Mouse (Mus musculus) embryonic facial prominence, embryonic 14.5 days (tissue): ENCODE results near the gene Ank2. TPM values are rescaled to one million over a fixed set of nuclear protein-coding genes. Genes with fewer than 3 reads are reported as not detected.
A peak's percentile ranks its signal among the peaks of the same experiment; 100 is the strongest.
"Not testable (repeated sequence)": the region's sequence is repeated elsewhere in the genome, so short reads cannot be mapped to it uniquely, and the experiment has no call there.

Experiments
- ATAC-seq: fragments of 200-750 bp; cut with Nextera tagmentation; 2 replicates; pipeline ENCODE4 v1.8.0; 2017; ENCODE audit warnings: low read depth, moderate number of reproducible peaks, moderate TSS enrichment
- DNase-seq: peaks from one replicate; pipeline ENCODE4 v3.0.0-alpha.2; 2015; ENCODE audit warnings: low spot score
- H3K27ac ChIP-seq: fragments of 300-500 bp; sonication (generic); replicated peaks from 2 replicates; pipeline ENCODE4 v1.5.1; 2014; ENCODE audit warnings: low read depth, mild to moderate bottlenecking, low read length, moderate library complexity
- H3K27me3 ChIP-seq: fragments of 300-500 bp; sonication (generic); replicated peaks from 2 replicates; pipeline ENCODE4 v1.6.1; 2014; ENCODE audit warnings: low read length; ENCODE audit not compliant: control insufficient read depth, insufficient read depth
- H3K36me3 ChIP-seq: fragments of 300-500 bp; sonication (generic); 2 replicates; pipeline ENCODE4 v1.6.1; 2014; ENCODE audit warnings: low read length, mixed read lengths; ENCODE audit not compliant: control insufficient read depth, insufficient read depth
- H3K4me1 ChIP-seq: fragments of 300-500 bp; sonication (generic); 2 replicates; pipeline ENCODE4 v1.6.1; 2014; ENCODE audit warnings: antibody characterized with exemption, low read length; ENCODE audit not compliant: control insufficient read depth, insufficient read depth
- H3K4me2 ChIP-seq: fragments of 300-500 bp; sonication (generic); 2 replicates; pipeline ENCODE4 v1.6.1; 2014; ENCODE audit warnings: low read depth, mild to moderate bottlenecking, low read length, moderate library complexity, mixed read lengths
- H3K4me3 ChIP-seq: fragments of 300-500 bp; sonication (generic); 2 replicates; pipeline ENCODE4 v1.5.1; 2014; ENCODE audit warnings: low read depth, mild to moderate bottlenecking, low read length
- H3K9ac ChIP-seq: fragments of 300-500 bp; sonication (generic); 2 replicates; pipeline ENCODE4 v1.6.1; 2014; ENCODE audit warnings: low read depth, mild to moderate bottlenecking, low read length, moderate library complexity, mixed read lengths
- H3K9me3 ChIP-seq: fragments of 300-500 bp; sonication (generic); 2 replicates; pipeline ENCODE4 v1.6.1; 2016; ENCODE audit warnings: low read length; ENCODE audit not compliant: control insufficient read depth
- WGBS: fragments of 180-500 bp; shearing (Covaris S2); extraction: QIAGEN DNeasy Blood & Tissue Kit; methylation state at CpG from one replicate; pipeline ENCODE4 v1.1.7; 2014; 5-methylcytosine and 5-hydroxymethylcytosine counted together
- polyA plus RNA-seq: library from polyadenylated mRNA; unstranded; fragments of >200 nt; fragmentation: Nextera tagmentation; extraction: Ambion mirVana; gene quantifications from 2 replicates; pipeline ENCODE4 v1.2.1, GENCODE M21; 2014

The Ank2 gene
- polyA plus RNA-seq, 1 experiment from 2014 or later: 48.3 TPM

- no peak for DNase-seq
- Histone ChIP-seq H3K36me3 (no peaks in the 10 kb centered on the region), H3K27ac (no peak overlapping the region), H3K4me2 (no peak overlapping the region), H3K4me1 (no peaks in the 10 kb centered on the region), H3K9me3 (peaks cover 8% of the 10 kb centered on the region; the same call in 1 of the 2 replicates), H3K4me3 (no peak overlapping the region), H3K27me3 (no peaks in the 10 kb centered on the region), H3K9ac (no peak overlapping the region)
- 81% methylated on average over 4 of the region's 4 CpGs for WGBS
- ATAC-seq: no peak
Measured at GRCm38 (mm10) chr3:127416950-127417349, 82.2 kb downstream of the Ank2 start.

GRCm38 (mm10) chr3:127414438-127414837 is 84.7 kb downstream of the Ank2 start:
- H3K4me2 ChIP-seq: no peak overlapping the region
- DNase-seq: no peak
- no peaks in the 10 kb centered on the region for H3K4me1 ChIP-seq
- H3K27ac ChIP-seq: no peak overlapping the region
- ATAC-seq: no peak
- no peak overlapping the region for H3K4me3 ChIP-seq
- 32% methylated on average over 1 of the region's 1 CpGs for WGBS
- no peaks in the 10 kb centered on the region for H3K36me3 ChIP-seq
- H3K9ac ChIP-seq: no peak overlapping the region
- no peaks in the 10 kb centered on the region for H3K27me3 ChIP-seq
- peaks cover 8% of the 10 kb centered on the region; the same call in 1 of the 2 replicates for H3K9me3 ChIP-seq

- H3K4me3 ChIP-seq: peak overlapping the region; percentile 61
- peak overlapping the region; percentile 86 for H3K27ac ChIP-seq
- peak; percentile 99 for ATAC-seq
- peak; percentile 94 for DNase-seq
- 18% methylated on average over 23 of the region's 23 CpGs for WGBS
- H3K4me2 ChIP-seq: peak overlapping the region; percentile 84
- no peaks in the 10 kb centered on the region for H3K36me3 ChIP-seq
- H3K9ac ChIP-seq: peak overlapping the region; percentile 72
- H3K9me3 ChIP-seq: no peaks in the 10 kb centered on the region
- peaks cover 11% of the 10 kb centered on the region for H3K4me1 ChIP-seq
- no peaks in the 10 kb centered on the region for H3K27me3 ChIP-seq
Measured at GRCm38 (mm10) chr3:127408684-127409550, 90.2 kb downstream of the Ank2 start.

GRCm38 (mm10) chr3:127407868-127408574 is 91.1 kb downstream of the Ank2 start:
- DNase-seq: peak; percentile 13
- peak overlapping the region; percentile 72 for H3K9ac ChIP-seq
- no peaks in the 10 kb centered on the region for H3K9me3 ChIP-seq
- peaks cover 11% of the 10 kb centered on the region for H3K4me1 ChIP-seq
- H3K27ac ChIP-seq: peak overlapping the region; percentile 86
- H3K27me3 ChIP-seq: no peaks in the 10 kb centered on the region
- WGBS: 5% methylated on average over 9 of the region's 9 CpGs
- H3K4me2 ChIP-seq: peak overlapping the region; percentile 84
- H3K36me3 ChIP-seq: no peaks in the 10 kb centered on the region
- H3K4me3 ChIP-seq: peak overlapping the region; percentile 61
- ATAC-seq: no peak

GRCm38 (mm10) chr3:127406883-127407282 is 92.3 kb downstream of the Ank2 start:
- no peak overlapping the region for H3K27ac ChIP-seq
- H3K4me3 ChIP-seq: no peak overlapping the region
- DNase-seq (no peak), ATAC-seq (no peak)
- peak overlapping the region; percentile 12; the same call in 1 of the 2 replicates for H3K4me2 ChIP-seq
- no peak overlapping the region for H3K9ac ChIP-seq
- no peaks in the 10 kb centered on the region for H3K27me3 ChIP-seq
- no peaks in the 10 kb centered on the region for H3K36me3 ChIP-seq
- peaks cover 11% of the 10 kb centered on the region for H3K4me1 ChIP-seq
- WGBS: 96% methylated on average over 4 of the region's 4 CpGs
- H3K9me3 ChIP-seq: no peaks in the 10 kb centered on the region

GRCm38 (mm10) chr3:127404371-127404770 is 94.8 kb downstream of the Ank2 start:
- H3K27ac ChIP-seq: no peak overlapping the region; the same call in 1 of the 2 replicates

GRCm38 (mm10) chr3:127400976-127401375 is 98.2 kb downstream of the Ank2 start:
- Histone ChIP-seq H3K9ac (no peak overlapping the region), H3K9me3 (no peaks in the 10 kb centered on the region), H3K27ac (peak overlapping the region; percentile 25; the same call in 1 of the 2 replicates), H3K27me3 (no peaks in the 10 kb centered on the region), H3K4me1 (no peaks in the 10 kb centered on the region; the same call in 1 of the 2 replicates), H3K36me3 (no peaks in the 10 kb centered on the region), H3K4me3 (no peak overlapping the region), H3K4me2 (no peak overlapping the region)
- ATAC-seq (no peak), DNase-seq (no peak)
- 77% methylated on average over 5 of the region's 5 CpGs for WGBS

More at GRCm38 (mm10) chr3:127404371-127404770, 94.8 kb downstream of the Ank2 start:
- peak; percentile 53 for DNase-seq
- Histone ChIP-seq H3K9me3 (no peaks in the 10 kb centered on the region), H3K4me2 (no peak overlapping the region), H3K9ac (no peak overlapping the region), H3K27me3 (no peaks in the 10 kb centered on the region), H3K36me3 (no peaks in the 10 kb centered on the region), H3K4me1 (peaks cover 11% of the 10 kb centered on the region), H3K4me3 (no peak overlapping the region)
- 53% methylated on average over 3 of the region's 3 CpGs for WGBS
- no peak for ATAC-seq

GRCm38 (mm10) chr3:127400468-127400867 is 98.7 kb downstream of the Ank2 start:
- not testable (repeated sequence) for H3K4me2 ChIP-seq, H3K36me3 ChIP-seq, ATAC-seq, H3K4me3 ChIP-seq, H3K9ac ChIP-seq, H3K4me1 ChIP-seq, H3K27me3 ChIP-seq, H3K9me3 ChIP-seq, DNase-seq, H3K27ac ChIP-seq
- WGBS: 98% methylated on average over 3 of the region's 3 CpGs
